Mouse (Mus musculus) testis, postnatal 14 days (tissue): ENCODE measurements around the gene Crx.

Source experiments
- DNase-seq: peaks from one replicate; pipeline ENCODE4 v3.0.0; 2021; ENCODE audit warnings: low spot score

Gene Crx

GRCm38 (mm10) chr7:15859657-15860056, 20.1 kb downstream of the Crx start:
- no peak for DNase-seq

- DNase-seq = no peak
Measured at GRCm38 (mm10) chr7:15839578-15839977, 40.2 kb downstream of the Crx start, which contains the start of gene Obox6. Gene Obox6, minus strand, starts transcription at chr7:15839678.
